Mouse (Mus musculus) kidney, adult 2 months (tissue): ENCODE measurements around the gene Gstt4.
"Not testable (repeated sequence)": the region's sequence is repeated elsewhere in the genome, so short reads cannot be mapped to it uniquely, and the experiment has no call there.

ENCODE experiments used
- CTCF ChIP-seq: fragments of 200-500 bp; conservative IDR thresholded peaks from 2 replicates; pipeline ENCODE4 v1.5.1; 2011; ENCODE audit warnings: low read depth, mild to moderate bottlenecking, control low read depth, low read length, moderate library complexity, mixed read lengths; ENCODE audit not compliant: insufficient read depth, insufficient read length
- POLR2A ChIP-seq: fragments of 200-500 bp; IDR thresholded peaks from one replicate; pipeline ENCODE4 v1.6.1; 2011; ENCODE audit warnings: low read depth, low read length, control low read depth

- not testable (repeated sequence) for TF ChIP-seq POLR2A, CTCF
Observed at GRCm38 (mm10) chr10:75843898-75844297, 21.6 kb upstream of the Gstt4 start.
